8 mouse cellular contexts compared by ENCODE assay signal in genomic region chr1:193503624-193504325, GRCm38 (mm10).
DNase-seq lines count a peak whose midpoint lies in the region; ATAC-seq and TF ChIP-seq lines count a peak whose summit lies in the region.
"Had no signal": no experiment of that assay in that cellular context is flagged by ENCODE, and none has a peak within 500 bp of the region (broad histone marks: within the 10 kb centered on the region; RNA-seq: fewer than 3 reads in every experiment).

No protein-coding gene starts in this region.

- intact Hi-C loops in heart, postnatal 10 days (cut with DNase I): loop anchor here (5.0 kb wide), 2 partner anchors 84 to 116 kb away; no protein-coding TSS in a partner anchor

- no peak for TF ChIP-seq POLR2A in ES-Bruce4 (IDR thresholded peaks at IDR 0.05; ENCODE audit: insufficient read depth, low read length)

- H3K36me3 ChIP-seq in ES-Bruce4 (ENCODE audit: control insufficient read depth, insufficient read depth, low read length, poor library complexity, severe bottlenecking): peaks cover 3% of the 10 kb centered on the region
- no peaks in the 10 kb centered on the region for H3K36me3 ChIP-seq in lung, postnatal 0 days (ENCODE audit: insufficient read depth, low read length)
- H3K36me3 ChIP-seq: hindbrain, embryonic 15.5 days had no signal

- H3K27ac ChIP-seq in ES-Bruce4 (ENCODE audit: insufficient read depth, low read length): peak overlapping the region; percentile 92
- H3K27ac ChIP-seq in layer of hippocampus, adult 2 months: no peak overlapping the region
- no peak overlapping the region for H3K27ac ChIP-seq in lung, postnatal 0 days (ENCODE audit: low read length)
- H3K27ac ChIP-seq: hindbrain, embryonic 15.5 days had no signal

- ATAC-seq in lung, postnatal 0 days: peak; percentile 35

- H3K9me3 ChIP-seq in ES-Bruce4 (replicated peaks; ENCODE audit: control insufficient read depth, insufficient read depth, low read length, poor library complexity, severe bottlenecking): no peaks in the 10 kb centered on the region
- no peaks in the 10 kb centered on the region for H3K9me3 ChIP-seq in lung, postnatal 0 days (ENCODE audit: low read length)
- H3K9me3 ChIP-seq: hindbrain, embryonic 15.5 days had no signal

- no peak overlapping the region for H3K4me2 ChIP-seq in lung, postnatal 0 days (replicated peaks; ENCODE audit: low read depth, low read length)
- H3K4me2 ChIP-seq: hindbrain, embryonic 15.5 days had no signal

- WGBS in lung, postnatal 0 days: 30% methylated on average over 3 of the region's 3 CpGs

- no peak overlapping the region for H3K9ac ChIP-seq in ES-Bruce4 (ENCODE audit: low read depth, poor library complexity, severe bottlenecking)
- no peak overlapping the region for H3K9ac ChIP-seq in lung, postnatal 0 days (replicated peaks; ENCODE audit: low read depth)
- H3K9ac ChIP-seq: hindbrain, embryonic 15.5 days had no signal

- H3K27me3 ChIP-seq in ES-Bruce4 (ENCODE audit: control insufficient read depth, insufficient read depth, low read length, poor library complexity, severe bottlenecking): no peaks in the 10 kb centered on the region
- H3K27me3 ChIP-seq in lung, postnatal 0 days (replicated peaks; ENCODE audit: insufficient read depth, low read length): no peaks in the 10 kb centered on the region
- H3K27me3 ChIP-seq: hindbrain, embryonic 15.5 days had no signal

- no peak overlapping the region for H3K4me3 ChIP-seq in ES-Bruce4 (ENCODE audit: low read depth, low read length)
- no peak overlapping the region for H3K4me3 ChIP-seq in layer of hippocampus, adult 2 months
- H3K4me3 ChIP-seq in lung, postnatal 0 days (ENCODE audit: low read depth, low read length): no peak overlapping the region
- H3K4me3 ChIP-seq: hindbrain, embryonic 15.5 days had no signal

- TF ChIP-seq CTCF in ES-Bruce4 (IDR thresholded peaks at IDR 0.05; ENCODE audit: low read depth, low read length): peak; percentile 21
- TF ChIP-seq CTCF in layer of hippocampus, adult 2 months (conservative IDR thresholded peaks at IDR 0.05): peak; percentile 87
- TF ChIP-seq CTCF in lung, postnatal 0 days (IDR thresholded peaks at IDR 0.05): peak; percentile 92

- TF ChIP-seq EP300 in ES-Bruce4 (IDR thresholded peaks at IDR 0.05; ENCODE audit: insufficient read depth, low read depth, low read length): no peak
- TF ChIP-seq EP300 in lung, postnatal 0 days (IDR thresholded peaks at IDR 0.05): no peak

- peak; percentile 30 to 34 for DNase-seq in adrenal gland, adult 18-20 months (ENCODE audit: low spot score in 2 of 2)
- peak; percentile 80 for DNase-seq in embryo, embryonic 10.5 days (ENCODE audit: low spot score)
- peak; percentile 44 to 66 for DNase-seq in heart, postnatal 10 days
- DNase-seq in layer of hippocampus, adult 2 months (ENCODE audit: low spot score in 2 of 2): peak; percentile 65 to 73
- peak; percentile 72 for DNase-seq in lung, postnatal 0 days (ENCODE audit: low spot score)
- DNase-seq in right cerebral cortex, postnatal 10 days (ENCODE audit: low spot score in 2 of 2): peak; percentile 67 to 80

- peaks cover 9% of the 10 kb centered on the region for H3K4me1 ChIP-seq in ES-Bruce4 (ENCODE audit: control insufficient read depth, insufficient read depth, low read length)
- no peaks in the 10 kb centered on the region for H3K4me1 ChIP-seq in lung, postnatal 0 days (ENCODE audit: insufficient read depth, low read depth, low read length)

Comparison
In these comparisons a context has a peak if more than half of its experiments do, and no peak if none do; other contexts are left out.
1. CTCF ChIP-seq: peak in every context shown above with its lines; median percentile 92 in lung, postnatal 0 days; 87 in layer of hippocampus, adult 2 months; 21 in ES-Bruce4.